ENCODE assay signal across 8 mouse cellular contexts in the genomic region with DNA sequence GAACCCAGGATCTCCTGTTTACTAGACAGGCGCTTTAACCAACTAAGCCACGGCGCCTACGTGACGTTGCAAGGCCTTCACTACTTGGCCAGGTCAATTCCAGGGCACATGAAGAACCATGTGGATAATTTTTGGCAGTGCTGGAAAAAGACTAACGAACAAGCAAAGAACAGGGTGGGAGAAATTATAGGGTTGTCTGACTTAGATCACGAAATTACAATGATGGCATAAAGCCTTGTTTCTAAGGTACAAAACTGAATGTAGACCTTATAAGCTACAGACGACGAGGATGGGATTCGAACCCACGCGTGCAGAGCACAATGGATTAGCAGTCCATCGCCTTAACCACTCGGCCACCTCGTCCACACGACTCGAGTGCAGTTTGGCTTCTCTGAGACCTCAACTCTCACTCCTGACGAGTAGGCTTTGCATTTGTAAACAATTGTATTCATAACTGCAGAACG. TPM values are rescaled to one million over a fixed set of nuclear protein-coding genes. Genes with fewer than 3 reads are reported as not detected.
DNase-seq lines count a peak whose midpoint lies in the region; ATAC-seq and TF ChIP-seq lines count a peak whose summit lies in the region.

No protein-coding gene starts in this region.

- no peak for TF ChIP-seq CTCF in brain, embryonic 14.5 days (IDR thresholded peaks at IDR 0.05; ENCODE audit: borderline replicate concordance, extremely low read depth, insufficient read depth, insufficient read length)
- TF ChIP-seq CTCF in stomach, postnatal 0 days (IDR thresholded peaks at IDR 0.05; ENCODE audit: low read depth): no peak

- H3K4me3 ChIP-seq in heart, embryonic 16.5 days (ENCODE audit: low read length): peak overlapping the region; percentile 92
- H3K4me3 ChIP-seq in liver, embryonic 16.5 days (ENCODE audit: low read depth, low read length): peak overlapping the region; percentile 81
- H3K4me3 ChIP-seq in neural tube, embryonic 12.5 days: peak overlapping the region; percentile 74
- H3K4me3 ChIP-seq in stomach, postnatal 0 days (ENCODE audit: low read depth, low read length): peak overlapping the region; percentile 69

- no peak for TF ChIP-seq EP300 in stomach, postnatal 0 days (optimal IDR thresholded peaks at IDR 0.05)

- WGBS in heart, embryonic 16.5 days: under 1% methylated on average over 19 of the region's 19 CpGs
- 0% methylated on average over 19 of the region's 19 CpGs for WGBS in liver, embryonic 16.5 days (ENCODE audit: insufficient replicate concordance)
- WGBS in neural tube, embryonic 12.5 days: under 1% methylated on average over 19 of the region's 19 CpGs
- under 1% methylated on average over 19 of the region's 19 CpGs for WGBS in stomach, postnatal 0 days

- DNase-seq in CD4-positive, CD25-positive, alpha-beta regulatory T cell, adult 2 months (ENCODE audit: low read depth, low spot score): peak; percentile 95
- peak; percentile 96 for DNase-seq in brain, embryonic 14.5 days (ENCODE audit: low read depth)
- DNase-seq in fibroblast of lung, adult 2 months (ENCODE audit: low read depth): peak; percentile 85
- DNase-seq in kidney, postnatal 36 days: peak; percentile 95 to 96
- peak; percentile 94 for DNase-seq in stomach, postnatal 0 days (ENCODE audit: low spot score)

- no peaks in the 10 kb centered on the region for H3K27me3 ChIP-seq in heart, embryonic 16.5 days (ENCODE audit: control insufficient read depth, insufficient read depth, low read length)
- H3K27me3 ChIP-seq in liver, embryonic 16.5 days (ENCODE audit: control insufficient read depth, insufficient read depth, low read depth, low read length): no peaks in the 10 kb centered on the region
- H3K27me3 ChIP-seq in neural tube, embryonic 12.5 days (replicated peaks): no peaks in the 10 kb centered on the region
- no peaks in the 10 kb centered on the region for H3K27me3 ChIP-seq in stomach, postnatal 0 days (ENCODE audit: control insufficient read depth, insufficient read depth, low read length)

- no peaks in the 10 kb centered on the region for H3K9me3 ChIP-seq in heart, embryonic 16.5 days (replicated peaks; ENCODE audit: control insufficient read depth, low read length)
- H3K9me3 ChIP-seq in liver, embryonic 16.5 days (replicated peaks; ENCODE audit: control insufficient read depth, low read length): no peaks in the 10 kb centered on the region
- no peaks in the 10 kb centered on the region for H3K9me3 ChIP-seq in neural tube, embryonic 12.5 days
- no peaks in the 10 kb centered on the region for H3K9me3 ChIP-seq in stomach, postnatal 0 days (ENCODE audit: control insufficient read depth, low read length)

- peak overlapping the region; percentile 90 for H3K27ac ChIP-seq in heart, embryonic 16.5 days (ENCODE audit: low read length)
- H3K27ac ChIP-seq in liver, embryonic 16.5 days (ENCODE audit: low read length): peak overlapping the region; percentile 81
- no peak overlapping the region for H3K27ac ChIP-seq in neural tube, embryonic 12.5 days
- peak overlapping the region; percentile 87 for H3K27ac ChIP-seq in stomach, postnatal 0 days (replicated peaks)

- ATAC-seq in heart, embryonic 16.5 days (replicated peaks; ENCODE audit: extremely low read depth, insufficient read depth, low FRiP score): peak; percentile 50
- peak; percentile 62 for ATAC-seq in liver, embryonic 16.5 days (ENCODE audit: low read depth)
- peak; percentile 32; the same call in 1 of the 2 replicates for ATAC-seq in neural tube, embryonic 12.5 days (ENCODE audit: low FRiP score, low read depth)
- ATAC-seq in stomach, postnatal 0 days (ENCODE audit: low FRiP score, low TSS enrichment): peak; percentile 47

- peaks cover 44% of the 10 kb centered on the region for H3K4me1 ChIP-seq in heart, embryonic 16.5 days (ENCODE audit: control insufficient read depth, insufficient read depth, low read length)
- peaks cover 50% of the 10 kb centered on the region for H3K4me1 ChIP-seq in liver, embryonic 16.5 days (ENCODE audit: control insufficient read depth, low read depth, low read length)
- peaks cover 40% of the 10 kb centered on the region for H3K4me1 ChIP-seq in neural tube, embryonic 12.5 days
- H3K4me1 ChIP-seq in stomach, postnatal 0 days (replicated peaks; ENCODE audit: control insufficient read depth, insufficient read depth): peaks cover 4% of the 10 kb centered on the region; the same call in 1 of the 2 replicates

- H3K4me2 ChIP-seq in heart, embryonic 16.5 days (ENCODE audit: low read depth, low read length): peak overlapping the region; percentile 82
- H3K4me2 ChIP-seq in liver, embryonic 16.5 days (ENCODE audit: low read depth, low read length): peak overlapping the region; percentile 97
- H3K4me2 ChIP-seq in neural tube, embryonic 12.5 days (replicated peaks): peak overlapping the region; percentile 77
- peak overlapping the region; percentile 52 for H3K4me2 ChIP-seq in stomach, postnatal 0 days (replicated peaks; ENCODE audit: low read depth)

- H3K36me3 ChIP-seq in heart, embryonic 16.5 days (ENCODE audit: control insufficient read depth, insufficient read depth): no peaks in the 10 kb centered on the region
- no peaks in the 10 kb centered on the region for H3K36me3 ChIP-seq in liver, embryonic 16.5 days (ENCODE audit: control insufficient read depth, insufficient read depth)
- H3K36me3 ChIP-seq in neural tube, embryonic 12.5 days: no peaks in the 10 kb centered on the region
- H3K36me3 ChIP-seq in stomach, postnatal 0 days (ENCODE audit: control insufficient read depth, insufficient read depth, low read length): no peaks in the 10 kb centered on the region

- H3K9ac ChIP-seq in heart, embryonic 16.5 days (ENCODE audit: low read length): peak overlapping the region; percentile 73
- peak overlapping the region; percentile 79 for H3K9ac ChIP-seq in liver, embryonic 16.5 days (ENCODE audit: low read depth, low read length)
- H3K9ac ChIP-seq in neural tube, embryonic 12.5 days: no peak overlapping the region
- peak overlapping the region; percentile 53; the same call in 1 of the 2 replicates for H3K9ac ChIP-seq in stomach, postnatal 0 days (ENCODE audit: low read length)

- no peak for TF ChIP-seq POLR2A in brain, embryonic 14.5 days (IDR thresholded peaks at IDR 0.05; ENCODE audit: borderline replicate concordance, extremely low read depth, insufficient read depth, insufficient read length, poor library complexity, severe bottlenecking)

RNA-seq across cellular contexts. Expression of gene Borcs6, which starts 3.3 kb away (rescaled TPM):
- polyA plus RNA-seq in brain, embryonic 14.5 days (2012; rRNA removed): 19.6 and 22.1 TPM in 2 replicates
- 11.2 and 12.0 TPM in 2 replicates for polyA plus RNA-seq in heart, embryonic 16.5 days (2015; fragmentation: Nextera tagmentation; extraction: Ambion mirVana)
- polyA plus RNA-seq in liver, embryonic 16.5 days (2015; fragmentation: Nextera tagmentation; extraction: Ambion mirVana): 3.1 and 3.6 TPM in 2 replicates
- 17.9 and 18.9 TPM in 2 replicates for polyA plus RNA-seq in neural tube, embryonic 12.5 days (2016; fragmentation: Nextera tagmentation; extraction: Ambion mirVana)
- 14.6 and 16.7 TPM in 2 replicates for polyA plus RNA-seq in stomach, postnatal 0 days (2015; fragmentation: Nextera tagmentation; extraction: Ambion mirVana)

RNA-seq across cellular contexts. Expression of gene Tmem107, which starts 7.8 kb away (rescaled TPM):
- polyA plus RNA-seq in brain, embryonic 14.5 days (2012; rRNA removed): 25.6 and 35.1 TPM in 2 replicates
- polyA plus RNA-seq in heart, embryonic 16.5 days (2015; fragmentation: Nextera tagmentation; extraction: Ambion mirVana): 43.3 and 46.5 TPM in 2 replicates
- 20.2 and 21.7 TPM in 2 replicates for polyA plus RNA-seq in liver, embryonic 16.5 days (2015; fragmentation: Nextera tagmentation; extraction: Ambion mirVana)
- 36.1 and 39.8 TPM in 2 replicates for polyA plus RNA-seq in neural tube, embryonic 12.5 days (2016; fragmentation: Nextera tagmentation; extraction: Ambion mirVana)
- 28.4 and 30.8 TPM in 2 replicates for polyA plus RNA-seq in stomach, postnatal 0 days (2015; fragmentation: Nextera tagmentation; extraction: Ambion mirVana)

RNA-seq across cellular contexts. Expression of gene Aurkb, which starts 17.3 kb away (rescaled TPM):
- polyA plus RNA-seq in brain, embryonic 14.5 days (2012; rRNA removed): 38.3 and 74.9 TPM in 2 replicates
- 85.7 and 95.3 TPM in 2 replicates for polyA plus RNA-seq in heart, embryonic 16.5 days (2015; fragmentation: Nextera tagmentation; extraction: Ambion mirVana)
- polyA plus RNA-seq in liver, embryonic 16.5 days (2015; fragmentation: Nextera tagmentation; extraction: Ambion mirVana): 101 and 107 TPM in 2 replicates
- polyA plus RNA-seq in neural tube, embryonic 12.5 days (2016; fragmentation: Nextera tagmentation; extraction: Ambion mirVana): 95.5 and 98.4 TPM in 2 replicates
- polyA plus RNA-seq in stomach, postnatal 0 days (2015; fragmentation: Nextera tagmentation; extraction: Ambion mirVana): 24.7 and 34.0 TPM in 2 replicates

RNA-seq across cellular contexts. Expression of gene Vamp2, which starts 25.5 kb away (rescaled TPM):
- 251 and 319 TPM in 2 replicates for polyA plus RNA-seq in brain, embryonic 14.5 days (2012; rRNA removed)
- 84.1 and 91.1 TPM in 2 replicates for polyA plus RNA-seq in heart, embryonic 16.5 days (2015; fragmentation: Nextera tagmentation; extraction: Ambion mirVana)
- polyA plus RNA-seq in liver, embryonic 16.5 days (2015; fragmentation: Nextera tagmentation; extraction: Ambion mirVana): 16.4 and 25.4 TPM in 2 replicates
- 149 and 174 TPM in 2 replicates for polyA plus RNA-seq in neural tube, embryonic 12.5 days (2016; fragmentation: Nextera tagmentation; extraction: Ambion mirVana)
- 43.0 and 53.7 TPM in 2 replicates for polyA plus RNA-seq in stomach, postnatal 0 days (2015; fragmentation: Nextera tagmentation; extraction: Ambion mirVana)

RNA-seq across cellular contexts. Expression of gene Per1, which starts 32.2 kb away (rescaled TPM):
- polyA plus RNA-seq in brain, embryonic 14.5 days (2012; rRNA removed): 12.2 and 16.3 TPM in 2 replicates
- polyA plus RNA-seq in heart, embryonic 16.5 days (2015; fragmentation: Nextera tagmentation; extraction: Ambion mirVana): 19.6 and 21.9 TPM in 2 replicates
- polyA plus RNA-seq in liver, embryonic 16.5 days (2015; fragmentation: Nextera tagmentation; extraction: Ambion mirVana): 6.9 and 8.5 TPM in 2 replicates
- 7.4 and 9.0 TPM in 2 replicates for polyA plus RNA-seq in neural tube, embryonic 12.5 days (2016; fragmentation: Nextera tagmentation; extraction: Ambion mirVana)
- 7.7 and 13.1 TPM in 2 replicates for polyA plus RNA-seq in stomach, postnatal 0 days (2015; fragmentation: Nextera tagmentation; extraction: Ambion mirVana)
